Mouse (Mus musculus): ENCODE results near the gene Olfr727. TPM values are rescaled to one million over a fixed set of nuclear protein-coding genes. Genes with fewer than 3 reads are reported as not detected.

Gene Olfr727
- not detected in 2 replicates for polyA plus RNA-seq (2015; fragmentation: Nextera tagmentation; extraction: Ambion mirVana)

GRCm38 (mm10) chr14:50122886-50123285, at the start of gene Olfr727:
Olfr727 (plus strand) TSS chr14:50123186.
- no peak within 1 kb of the TSS for H3K27ac ChIP-seq
- no peak within 1 kb of the TSS for H3K4me2 ChIP-seq
- no peaks in the 10 kb centered on the region for H3K36me3 ChIP-seq
- no peaks in the 10 kb centered on the region for H3K9me3 ChIP-seq
- no peaks in the 10 kb centered on the region for H3K4me1 ChIP-seq
- H3K9ac ChIP-seq: no peak within 1 kb of the TSS
- 79% methylated on average over 1 of the region's 1 CpGs for WGBS
- no peak for ATAC-seq (ENCODE audit: insufficient number of reproducible peaks, low FRiP score, low TSS enrichment, low read depth)
- H3K27me3 ChIP-seq: no peaks in the 10 kb centered on the region
- no peak within 1 kb of the TSS for H3K4me3 ChIP-seq

- H3K27ac ChIP-seq: no peak within 1 kb of the TSS
- no peak within 1 kb of the TSS for H3K9ac ChIP-seq
- no peak within 1 kb of the TSS for H3K4me2 ChIP-seq
- H3K27me3 ChIP-seq: no peaks in the 10 kb centered on the region
- H3K4me3 ChIP-seq: no peak within 1 kb of the TSS
- 69% methylated on average over 1 of the region's 1 CpGs for WGBS
- ATAC-seq (ENCODE audit: insufficient number of reproducible peaks, low FRiP score, low TSS enrichment, low read depth): no peak
- no peaks in the 10 kb centered on the region for H3K9me3 ChIP-seq
- no peaks in the 10 kb centered on the region for H3K36me3 ChIP-seq
- no peaks in the 10 kb centered on the region for H3K4me1 ChIP-seq
These were observed 32.1 kb upstream of the Olfr727 start, which contains the start of gene Olfr726 for GRCm38 (mm10) chr14:50090853-50091252. Olfr726 (minus strand) TSS chr14:50090953.

- Histone ChIP-seq H3K27ac (no peak within 1 kb of the TSS), H3K4me2 (no peak within 1 kb of the TSS), H3K36me3 (no peaks in the 10 kb centered on the region), H3K9ac (no peak within 1 kb of the TSS), H3K27me3 (no peaks in the 10 kb centered on the region), H3K4me3 (no peak within 1 kb of the TSS), H3K9me3 (no peaks in the 10 kb centered on the region), H3K4me1 (no peaks in the 10 kb centered on the region)
- ATAC-seq (ENCODE audit: insufficient number of reproducible peaks, low FRiP score, low TSS enrichment, low read depth): no peak
- 65% methylated on average over 5 of the region's 5 CpGs for WGBS
These were observed 19.6 kb downstream of the Olfr727 start, which contains the start of gene Olfr728 for GRCm38 (mm10) chr14:50142580-50142979. Olfr728 (minus strand) TSS chr14:50142680.

GRCm38 (mm10) chr14:50152810-50153209, 29.8 kb downstream of the Olfr727 start, which contains the start of gene Olfr729:
Olfr729 (minus strand) TSS chr14:50152910.
- Histone ChIP-seq H3K36me3 (no peaks in the 10 kb centered on the region), H3K9me3 (no peaks in the 10 kb centered on the region), H3K9ac (no peak within 1 kb of the TSS), H3K27ac (no peak within 1 kb of the TSS), H3K27me3 (no peaks in the 10 kb centered on the region), H3K4me3 (no peak within 1 kb of the TSS), H3K4me2 (no peak within 1 kb of the TSS), H3K4me1 (no peaks in the 10 kb centered on the region)
- no peak for ATAC-seq (ENCODE audit: insufficient number of reproducible peaks, low FRiP score, low TSS enrichment, low read depth)

Other genes starting within 250 kb of the Olfr727 start
- gene Olfr722, start 221.2 kb upstream of the Olfr727 start, polyA plus RNA-seq (2015; fragmentation: Nextera tagmentation; extraction: Ambion mirVana): not detected in 2 replicates
- gene Olfr723, start 191.4 kb upstream of the Olfr727 start, polyA plus RNA-seq (2015; fragmentation: Nextera tagmentation; extraction: Ambion mirVana): not detected in 2 replicates
- gene Olfr724, start 159.9 kb upstream of the Olfr727 start, polyA plus RNA-seq (2015; fragmentation: Nextera tagmentation; extraction: Ambion mirVana): not detected in 2 replicates
- gene Olfr725, start 82.8 kb upstream of the Olfr727 start, polyA plus RNA-seq (2015; fragmentation: Nextera tagmentation; extraction: Ambion mirVana): not detected in 2 replicates
- not detected in 2 replicates for gene Olfr726, start 32.2 kb upstream of the Olfr727 start, polyA plus RNA-seq (2015; fragmentation: Nextera tagmentation; extraction: Ambion mirVana)
- gene Olfr728, start 19.5 kb downstream of the Olfr727 start, polyA plus RNA-seq (2015; fragmentation: Nextera tagmentation; extraction: Ambion mirVana): not detected in 2 replicates
- not detected in 2 replicates for gene Olfr729, start 29.7 kb downstream of the Olfr727 start, polyA plus RNA-seq (2015; fragmentation: Nextera tagmentation; extraction: Ambion mirVana)
- gene Olfr730, start 65.0 kb downstream of the Olfr727 start, polyA plus RNA-seq (2015; fragmentation: Nextera tagmentation; extraction: Ambion mirVana): not detected in 2 replicates
- not detected in 2 replicates for gene Olfr731, start 118.7 kb downstream of the Olfr727 start, polyA plus RNA-seq (2015; fragmentation: Nextera tagmentation; extraction: Ambion mirVana)
- not detected in 2 replicates for gene Olfr732, start 161.0 kb downstream of the Olfr727 start, polyA plus RNA-seq (2015; fragmentation: Nextera tagmentation; extraction: Ambion mirVana)
- gene Olfr733, start 178.3 kb downstream of the Olfr727 start, polyA plus RNA-seq (2015; fragmentation: Nextera tagmentation; extraction: Ambion mirVana): not detected in 2 replicates
- gene Olfr734, start 203.6 kb downstream of the Olfr727 start, polyA plus RNA-seq (2015; fragmentation: Nextera tagmentation; extraction: Ambion mirVana): not detected in 2 replicates
- gene Olfr735, start 225.7 kb downstream of the Olfr727 start, polyA plus RNA-seq (2015; fragmentation: Nextera tagmentation; extraction: Ambion mirVana): not detected in 2 replicates
- not detected in 2 replicates for gene Tlr11, start 234.7 kb downstream of the Olfr727 start, polyA plus RNA-seq (2015; fragmentation: Nextera tagmentation; extraction: Ambion mirVana)

All from limb, embryonic 15.5 days (tissue).